Mouse (Mus musculus) liver, embryonic 16.5 days (tissue): ENCODE results near the gene Adamts4. TPM values are rescaled to one million over a fixed set of nuclear protein-coding genes. Genes with fewer than 3 reads are reported as not detected.

ENCODE experiments used
- ATAC-seq: fragments of 200-750 bp; cut with Nextera tagmentation; 2 replicates; pipeline ENCODE4 v1.8.0; 2017; ENCODE audit warnings: low read depth, mild to moderate bottlenecking, moderate number of reproducible peaks, moderate library complexity
- H3K27ac ChIP-seq: fragments of 300-500 bp; sonication (generic); 2 replicates; pipeline ENCODE4 v1.5.1; 2014; ENCODE audit warnings: mild to moderate bottlenecking, low read length
- H3K27me3 ChIP-seq: fragments of 300-500 bp; sonication (generic); 2 replicates; pipeline ENCODE4 v1.6.1; 2014; ENCODE audit warnings: low read depth, low read length, mixed read lengths; ENCODE audit not compliant: control insufficient read depth, insufficient read depth
- H3K36me3 ChIP-seq: fragments of 300-500 bp; sonication (generic); 2 replicates; pipeline ENCODE4 v1.6.1; 2014; ENCODE audit warnings: mild to moderate bottlenecking; ENCODE audit not compliant: control insufficient read depth, insufficient read depth
- H3K4me1 ChIP-seq: fragments of 300-500 bp; sonication (generic); 2 replicates; pipeline ENCODE4 v1.6.1; 2014; ENCODE audit warnings: low read depth, low read length, mixed read lengths; ENCODE audit not compliant: control insufficient read depth
- H3K4me2 ChIP-seq: fragments of 300-500 bp; sonication (generic); 2 replicates; pipeline ENCODE4 v1.6.1; 2014; ENCODE audit warnings: low read depth, low read length, mixed read lengths
- H3K4me3 ChIP-seq: fragments of 300-500 bp; sonication (generic); 2 replicates; pipeline ENCODE4 v1.5.1; 2014; ENCODE audit warnings: low read depth, mild to moderate bottlenecking, low read length
- H3K9ac ChIP-seq: fragments of 300-500 bp; sonication (generic); 2 replicates; pipeline ENCODE4 v1.6.1; 2014; ENCODE audit warnings: low read depth, low read length
- H3K9me3 ChIP-seq: fragments of 300-500 bp; sonication (generic); replicated peaks from 2 replicates; pipeline ENCODE4 v1.6.1; 2016; ENCODE audit warnings: low read length; ENCODE audit not compliant: control insufficient read depth
- WGBS: fragments of 180-500 bp; shearing (Covaris S2); extraction: QIAGEN DNeasy Blood & Tissue Kit; methylation state at CpG from one replicate; pipeline ENCODE4 v1.1.7; 2014; ENCODE audit not compliant: insufficient replicate concordance; 5-methylcytosine and 5-hydroxymethylcytosine counted together
- polyA plus RNA-seq: library from polyadenylated mRNA; unstranded; fragments of >200 nt; fragmentation: Nextera tagmentation; extraction: Ambion mirVana; gene quantifications from 2 replicates; pipeline ENCODE4 v1.2.1, GENCODE M21; 2015

Adamts4 gene
- polyA plus RNA-seq, 1 experiment from 2014 or later: 0.64 TPM

GRCm38 (mm10) chr1:171285096-171285892, 35.1 kb downstream of the Adamts4 start:
- no peak for ATAC-seq
- peaks cover 15% of the 10 kb centered on the region for H3K36me3 ChIP-seq
- WGBS: 83% methylated on average over 20 of the region's 20 CpGs

GRCm38 (mm10) chr1:171286517-171286916, 36.3 kb downstream of the Adamts4 start:
- 81% methylated on average over 19 of the region's 19 CpGs for WGBS
- Histone ChIP-seq H3K4me2 (0 out of 2 replicates have a peak overlapping the region, but pooled peaks have one; percentile 80), H3K4me3 (no peak overlapping the region), H3K9me3 (no peaks in the 10 kb centered on the region), H3K9ac (no peak overlapping the region), H3K27me3 (no peaks in the 10 kb centered on the region), H3K36me3 (peaks cover 15% of the 10 kb centered on the region), H3K27ac (no peak overlapping the region), H3K4me1 (peaks cover 37% of the 10 kb centered on the region)
- ATAC-seq: no peak

More at GRCm38 (mm10) chr1:171285096-171285892, 35.1 kb downstream of the Adamts4 start:
- Histone ChIP-seq H3K27me3 (no peaks in the 10 kb centered on the region), H3K4me2 (no peak overlapping the region), H3K27ac (no peak overlapping the region), H3K9me3 (no peaks in the 10 kb centered on the region), H3K4me3 (no peak overlapping the region), H3K9ac (no peak overlapping the region), H3K4me1 (peaks cover 37% of the 10 kb centered on the region)

DNA sequence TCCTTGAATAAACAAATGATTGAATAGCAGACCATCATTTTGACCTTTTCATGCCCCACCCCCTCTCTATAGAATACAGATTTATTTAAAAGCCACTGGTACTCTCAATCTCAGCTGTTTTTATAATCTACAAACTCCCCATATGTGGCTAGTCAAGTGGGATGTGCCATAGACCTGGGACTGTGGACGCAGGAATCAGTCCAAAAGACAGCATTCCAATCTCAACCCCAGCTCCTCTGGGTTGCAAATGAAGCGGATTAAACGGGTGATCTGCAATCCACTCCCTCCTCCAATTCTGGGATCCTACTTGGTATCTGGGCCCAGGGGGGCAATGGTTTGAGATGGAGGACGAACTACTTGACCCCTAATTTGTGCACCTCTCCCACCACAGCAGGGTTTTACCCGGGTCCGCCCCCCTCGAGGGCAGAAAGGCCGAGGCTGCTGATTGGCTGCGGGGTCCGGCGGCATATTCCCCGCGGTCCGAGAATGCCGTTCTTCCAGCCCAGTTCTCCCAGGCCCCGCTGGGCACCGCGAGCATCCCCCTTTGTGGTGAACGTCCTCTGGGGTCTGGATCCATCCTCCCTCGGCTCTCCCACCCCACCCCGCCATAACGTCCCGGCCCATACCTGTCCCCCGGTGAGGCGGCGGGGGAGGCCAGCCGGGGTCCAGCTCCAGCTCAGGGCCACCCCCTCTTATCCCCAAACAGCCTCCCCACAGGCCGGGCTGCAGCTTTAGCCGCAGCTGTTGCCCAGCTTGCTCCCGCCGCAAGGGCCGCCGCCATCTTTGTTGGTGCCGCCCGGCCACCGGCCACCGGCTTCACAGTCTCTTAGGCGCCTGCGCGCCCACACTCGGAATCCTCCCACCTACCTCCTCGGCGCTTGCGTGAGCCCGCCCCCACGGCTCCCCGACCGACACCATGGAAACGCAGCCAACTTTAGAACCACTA, 37.2 kb downstream of the Adamts4 start, which contains the start of gene Usp21:
TSS of gene Usp21 (minus strand) at position 856 of the 946 bp plus-strand sequence.
- peak within 1 kb of the TSS; percentile 87 for H3K27ac ChIP-seq

DNA sequence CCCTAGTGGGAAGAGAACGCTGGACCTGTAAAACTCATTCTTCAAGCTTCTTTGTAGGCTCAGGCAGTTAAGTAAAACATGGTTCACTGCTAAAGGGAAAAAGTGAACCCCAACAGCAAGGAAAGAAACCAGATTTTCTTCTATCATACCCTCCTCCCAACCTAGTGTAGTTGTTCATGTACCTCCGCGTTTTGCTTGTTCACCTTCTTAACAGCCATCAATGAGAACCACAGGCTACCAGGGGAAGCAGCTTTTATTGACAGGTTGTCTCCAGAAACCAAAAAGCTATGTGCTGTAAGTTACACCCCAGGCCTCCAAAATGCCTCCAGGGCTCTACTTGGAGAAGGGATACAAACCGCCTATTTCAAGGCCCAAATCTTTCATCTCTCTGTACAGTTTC, 38.1 kb downstream of the Adamts4 start:
- WGBS: 58% methylated on average over 4 of the region's 4 CpGs
- Histone ChIP-seq H3K4me3 (peak overlapping the region; percentile 91), H3K4me1 (peaks cover 37% of the 10 kb centered on the region), H3K27me3 (no peaks in the 10 kb centered on the region), H3K4me2 (peak overlapping the region; percentile 80), H3K27ac (peak overlapping the region; percentile 29), H3K9ac (no peak overlapping the region), H3K9me3 (no peaks in the 10 kb centered on the region), H3K36me3 (peaks cover 13% of the 10 kb centered on the region)
- no peak for ATAC-seq

More for the DNA sequence above, 37.2 kb downstream of the Adamts4 start, which contains the start of gene Usp21:
- Histone ChIP-seq H3K4me1 (peaks cover 38% of the 10 kb centered on the region), H3K36me3 (peaks cover 15% of the 10 kb centered on the region), H3K9ac (peak within 1 kb of the TSS; percentile 99), H3K4me3 (peak within 1 kb of the TSS; percentile 91), H3K4me2 (peak within 1 kb of the TSS; percentile 80), H3K27me3 (no peaks in the 10 kb centered on the region), H3K9me3 (no peaks in the 10 kb centered on the region)
- 1% methylated on average over 49 of the region's 49 CpGs for WGBS
- peak; percentile 97 for ATAC-seq

GRCm38 (mm10) chr1:171293351-171293750, 43.1 kb downstream of the Adamts4 start:
- H3K9ac ChIP-seq: no peak overlapping the region
- H3K9me3 ChIP-seq: no peaks in the 10 kb centered on the region; the same call in 1 of the 2 replicates
- H3K4me3 ChIP-seq: no peak overlapping the region
- H3K4me2 ChIP-seq: peak overlapping the region; percentile 55
- H3K4me1 ChIP-seq: peaks cover 21% of the 10 kb centered on the region
- peaks cover 4% of the 10 kb centered on the region; the same call in 1 of the 2 replicates for H3K36me3 ChIP-seq
- H3K27me3 ChIP-seq: peaks cover 11% of the 10 kb centered on the region
- ATAC-seq: no peak
- no peak overlapping the region for H3K27ac ChIP-seq
- 73% methylated on average over 3 of the region's 3 CpGs for WGBS

DNA sequence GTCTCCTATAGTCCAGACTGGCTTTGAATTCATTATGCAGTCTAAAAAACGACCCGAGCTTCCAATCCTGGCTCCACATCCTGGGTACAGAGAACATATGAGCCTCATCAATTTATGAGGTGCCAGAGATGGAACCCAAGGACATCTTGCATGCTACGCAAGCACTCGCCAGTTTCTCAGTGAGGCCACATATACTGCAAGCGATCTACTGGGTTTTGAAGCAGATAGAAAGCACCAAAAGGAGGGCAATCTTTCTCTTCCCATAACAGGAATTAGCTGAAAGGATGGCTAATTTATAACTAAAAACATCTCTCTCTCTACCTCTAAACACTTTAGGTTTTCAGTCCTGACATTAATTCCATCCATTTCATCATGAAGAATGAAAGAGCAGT, 43.7 kb downstream of the Adamts4 start:
- Histone ChIP-seq H3K27ac (peak overlapping the region; percentile 93), H3K9ac (peak overlapping the region; percentile 91), H3K4me1 (peaks cover 19% of the 10 kb centered on the region), H3K36me3 (peaks cover 4% of the 10 kb centered on the region; the same call in 1 of the 2 replicates), H3K27me3 (peaks cover 13% of the 10 kb centered on the region), H3K9me3 (no peaks in the 10 kb centered on the region; the same call in 1 of the 2 replicates), H3K4me2 (peak overlapping the region; percentile 55), H3K4me3 (peak overlapping the region; percentile 90)
- 33% methylated on average over 5 of the region's 5 CpGs for WGBS
- ATAC-seq: no peak

DNA sequence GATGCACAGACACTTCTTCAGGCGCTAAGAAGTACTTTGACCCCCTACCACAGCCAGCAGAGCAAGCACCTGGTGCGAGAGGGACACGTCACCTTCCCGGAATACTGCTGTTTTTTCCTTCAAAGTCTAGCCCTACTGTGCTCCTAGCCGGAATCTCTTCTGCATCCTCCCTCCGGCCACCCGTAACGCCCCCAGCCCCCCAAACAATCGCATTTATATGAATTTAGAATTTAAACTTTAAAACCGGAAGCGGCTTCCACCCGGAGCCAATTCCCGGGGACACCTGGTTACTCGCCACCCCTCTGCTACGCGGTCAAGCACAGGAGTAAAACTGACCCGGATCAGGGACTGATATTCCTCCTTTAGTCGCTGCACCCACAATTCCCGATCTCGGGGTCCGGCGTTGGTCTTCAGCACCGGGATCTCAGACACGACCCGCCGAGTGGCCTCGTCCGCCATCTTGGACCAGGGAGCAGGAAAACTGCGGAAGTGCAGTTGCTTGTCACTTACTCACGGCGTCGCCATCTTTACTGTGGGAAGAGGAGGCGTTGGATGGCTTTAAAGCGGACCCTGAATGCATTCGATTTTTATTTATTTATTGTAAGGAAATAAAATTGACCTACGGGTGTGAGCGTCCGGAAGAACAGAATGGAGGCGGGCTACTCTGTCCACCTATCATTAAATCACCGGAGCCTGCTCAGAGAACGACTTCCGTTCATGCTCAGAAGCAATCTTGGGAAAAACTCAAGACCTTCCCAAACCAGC, 44.3 kb downstream of the Adamts4 start, which contains the start of gene Ufc1:
TSS of gene Ufc1 (minus strand) at position 727 of the 765 bp plus-strand sequence.
- peak within 1 kb of the TSS; percentile 93 for H3K27ac ChIP-seq
- peaks cover 13% of the 10 kb centered on the region for H3K27me3 ChIP-seq
- under 1% methylated on average over 42 of the region's 42 CpGs for WGBS

GRCm38 (mm10) chr1:171295063-171295402, 44.8 kb downstream of the Adamts4 start:
- Histone ChIP-seq H3K36me3 (peaks cover under 1% of the 10 kb centered on the region; the same call in 1 of the 2 replicates), H3K27me3 (peaks cover 13% of the 10 kb centered on the region), H3K4me2 (peak overlapping the region; percentile 55), H3K9me3 (no peaks in the 10 kb centered on the region; the same call in 1 of the 2 replicates), H3K27ac (peak overlapping the region; percentile 93), H3K9ac (peak overlapping the region; percentile 91), H3K4me1 (peaks cover 19% of the 10 kb centered on the region), H3K4me3 (peak overlapping the region; percentile 90)
- no peak for ATAC-seq
- WGBS: 8% methylated on average over 3 of the region's 3 CpGs

More for the DNA sequence above, 44.3 kb downstream of the Adamts4 start, which contains the start of gene Ufc1:
- ATAC-seq: peak; percentile 76
- peak within 1 kb of the TSS; percentile 55 for H3K4me2 ChIP-seq
- no peaks in the 10 kb centered on the region; the same call in 1 of the 2 replicates for H3K9me3 ChIP-seq
- peak within 1 kb of the TSS; percentile 91 for H3K9ac ChIP-seq
- peaks cover 19% of the 10 kb centered on the region for H3K4me1 ChIP-seq
- peak within 1 kb of the TSS; percentile 90 for H3K4me3 ChIP-seq
- H3K36me3 ChIP-seq: peaks cover 4% of the 10 kb centered on the region; the same call in 1 of the 2 replicates
